ENCODE assay signal across 14 mouse cellular contexts in genomic region chr3:100815490-100815889, GRCm38 (mm10). TPM values are rescaled to one million over a fixed set of nuclear protein-coding genes. Genes with fewer than 3 reads are reported as not detected.
DNase-seq lines count a peak whose midpoint lies in the region; ATAC-seq and TF ChIP-seq lines count a peak whose summit lies in the region.
"Not testable (repeated sequence)": the region's sequence is repeated elsewhere in the genome, so short reads cannot be mapped to it uniquely, and the experiment has no call there.
"Had no signal": no experiment of that assay in that cellular context is flagged by ENCODE, and none has a peak within 500 bp of the region (broad histone marks: within the 10 kb centered on the region; RNA-seq: fewer than 3 reads in every experiment).

No protein-coding gene starts in this region.

- H3K4me2 ChIP-seq in liver, embryonic 12.5 days; liver, embryonic 13.5 days; liver, embryonic 15.5 days; liver, embryonic 16.5 days (ENCODE audit: low read depth, low read length); stomach, postnatal 0 days (replicated peaks; ENCODE audit: low read depth): not testable (repeated sequence)

- not testable (repeated sequence) for H3K4me1 ChIP-seq in liver, embryonic 12.5 days; liver, embryonic 13.5 days (replicated peaks); liver, embryonic 15.5 days (replicated peaks); liver, embryonic 16.5 days (ENCODE audit: control insufficient read depth, low read depth, low read length); stomach, postnatal 0 days (replicated peaks; ENCODE audit: control insufficient read depth, insufficient read depth)

- ATAC-seq in erythroblast, adult 5-6 weeks (replicated peaks; ENCODE audit: low FRiP score, poor library complexity, severe bottlenecking), result 0 out of 2 replicates have a peak, but pooled peaks have one; percentile 49
- ATAC-seq in erythroid progenitor cell, adult 5-6 weeks (replicated peaks; ENCODE audit: low FRiP score, poor library complexity, severe bottlenecking), result peak; percentile 63; the same call in 1 of the 2 replicates
- ATAC-seq in liver, embryonic 12.5 days, result peak; percentile 59
- peak; percentile 75 for ATAC-seq in liver, embryonic 13.5 days (ENCODE audit: low read depth)
- ATAC-seq in liver, embryonic 15.5 days (ENCODE audit: insufficient read depth), result peak; percentile 44; the same call in 1 of the 2 replicates
- ATAC-seq in liver, embryonic 16.5 days (ENCODE audit: low read depth), result peak; percentile 48; the same call in 1 of the 2 replicates
- peak; percentile 56 for ATAC-seq in stomach, postnatal 0 days (ENCODE audit: low FRiP score, low TSS enrichment)

- TF ChIP-seq CTCF in stomach, postnatal 0 days (IDR thresholded peaks at IDR 0.05; ENCODE audit: low read depth), result not testable (repeated sequence)

- H3K27me3 ChIP-seq in liver, embryonic 12.5 days (replicated peaks); liver, embryonic 13.5 days; liver, embryonic 15.5 days; liver, embryonic 16.5 days (ENCODE audit: control insufficient read depth, insufficient read depth, low read depth, low read length); stomach, postnatal 0 days (ENCODE audit: control insufficient read depth, insufficient read depth, low read length): not testable (repeated sequence)

- TF ChIP-seq EP300 in stomach, postnatal 0 days (optimal IDR thresholded peaks at IDR 0.05), result not testable (repeated sequence)

- H3K9ac ChIP-seq in liver, embryonic 12.5 days; liver, embryonic 13.5 days; liver, embryonic 15.5 days; liver, embryonic 16.5 days (ENCODE audit: low read depth, low read length); stomach, postnatal 0 days (ENCODE audit: low read length): not testable (repeated sequence)

- not testable (repeated sequence) for H3K27ac ChIP-seq in liver, embryonic 12.5 days; liver, embryonic 13.5 days; liver, embryonic 15.5 days (replicated peaks); liver, embryonic 16.5 days (ENCODE audit: low read length); stomach, postnatal 0 days (replicated peaks)

- H3K4me3 ChIP-seq in liver, embryonic 12.5 days; liver, embryonic 13.5 days (replicated peaks); liver, embryonic 15.5 days (replicated peaks); liver, embryonic 16.5 days (ENCODE audit: low read depth, low read length); stomach, postnatal 0 days (ENCODE audit: low read depth, low read length): not testable (repeated sequence)

- peak; percentile 70 for DNase-seq in heart, adult 11 months
- DNase-seq in liver, embryonic 13.5 days; stomach, postnatal 0 days (ENCODE audit: low spot score): not testable (repeated sequence)

- 41% methylated on average over 1 of the region's 1 CpGs for WGBS in liver, embryonic 12.5 days (ENCODE audit: insufficient replicate concordance)
- WGBS in liver, embryonic 13.5 days (ENCODE audit: insufficient replicate concordance), result 31% methylated on average over 1 of the region's 1 CpGs
- WGBS in liver, embryonic 15.5 days (ENCODE audit: insufficient replicate concordance), result 35% methylated on average over 1 of the region's 1 CpGs
- WGBS in liver, embryonic 16.5 days (ENCODE audit: insufficient replicate concordance), result 43% methylated on average over 1 of the region's 1 CpGs
- WGBS in stomach, postnatal 0 days, result 25% methylated on average over 1 of the region's 1 CpGs

- not testable (repeated sequence) for H3K9me3 ChIP-seq in liver, embryonic 12.5 days (replicated peaks); liver, embryonic 13.5 days (replicated peaks); liver, embryonic 15.5 days (replicated peaks); liver, embryonic 16.5 days (replicated peaks; ENCODE audit: control insufficient read depth, low read length); stomach, postnatal 0 days (ENCODE audit: control insufficient read depth, low read length)

- not testable (repeated sequence) for H3K36me3 ChIP-seq in liver, embryonic 12.5 days; liver, embryonic 13.5 days; liver, embryonic 15.5 days (replicated peaks); liver, embryonic 16.5 days (ENCODE audit: control insufficient read depth, insufficient read depth); stomach, postnatal 0 days (ENCODE audit: control insufficient read depth, insufficient read depth, low read length)

RNA-seq across cellular contexts. Expression of gene Vtcn1, which starts 9.8 kb away (rescaled TPM):
- total RNA-seq in erythroblast, adult 5-6 weeks (2015; ENCODE audit: low replicate concordance), result not detected in 2 replicates
- not detected in 2 replicates for total RNA-seq in erythroblast, adult 5-6 weeks (2017; ENCODE audit: low replicate concordance)
- not detected in 2 replicates for total RNA-seq in erythroid progenitor cell, adult 5-6 weeks (2015; ENCODE audit: low replicate concordance)
- not detected in 2 replicates for total RNA-seq in erythroid progenitor cell, adult 5-6 weeks (2017; ENCODE audit: low replicate concordance)
- not detected in 2 replicates for polyA plus RNA-seq in liver, embryonic 12.5 days (2016; fragmentation: Nextera tagmentation; extraction: Ambion mirVana)
- not detected in 2 replicates for polyA plus RNA-seq in liver, embryonic 13.5 days (2015; fragmentation: Nextera tagmentation; extraction: Ambion mirVana)
- not detected in 2 replicates for polyA plus RNA-seq in liver, embryonic 15.5 days (2015; fragmentation: Nextera tagmentation; extraction: Ambion mirVana)
- polyA plus RNA-seq in liver, embryonic 16.5 days (2015; fragmentation: Nextera tagmentation; extraction: Ambion mirVana), result 0.04 TPM in 1 of 2 replicates, not detected in the other
- 1.7 and 1.9 TPM in 2 replicates for polyA plus RNA-seq in stomach, postnatal 0 days (2015; fragmentation: Nextera tagmentation; extraction: Ambion mirVana)
- total RNA-seq: adrenal gland, postnatal 25 days; MEL had no signal
- polyA plus RNA-seq: activated CD4-positive, CD25-positive, alpha-beta regulatory T cell, adult 4 months; adrenal gland, adult 2 months; CD4-positive, CD25-positive, alpha-beta regulatory T cell, adult 4 months; G1E had no signal
